In genomic region chr14:99163051-99163450, GRCm38 (mm10) we compare ENCODE assay signal across 18 mouse cellular contexts.
A peak's percentile ranks its signal among the peaks of the same experiment; 100 is the strongest.
DNase-seq lines count a peak whose midpoint lies in the region; ATAC-seq lines count a peak whose summit lies in the region.
"Had no signal": no experiment of that assay in that cellular context is flagged by ENCODE, and none has a peak within 500 bp of the region (broad histone marks: within the 10 kb centered on the region; RNA-seq: fewer than 3 reads in every experiment).

No protein-coding gene starts in this region.

- DNase-seq in frontal cortex, postnatal 10 days (ENCODE audit: low spot score in 2 of 2) = no peak
- DNase-seq in NIH3T3 (ENCODE audit: low read depth) = peak; percentile 5
- DNase-seq in telencephalon, adult 2 months (ENCODE audit: low read depth, low spot score) = peak; percentile 58
- DNase-seq in gastrocnemius, adult 18-20 months (ENCODE audit: low spot score) = no peak
- DNase-seq: adrenal gland, adult 2 months; adrenal gland, postnatal 10 days; adrenal gland, postnatal 25 days; B cell, adult 2 months; cerebellum, adult 11-12 months; cerebellum, adult 2 months; cerebellum, adult 9-10 months; cerebellum, postnatal 10 days; cerebellum, postnatal 25 days; forebrain, postnatal 0 days had no signal

- peak; percentile 93 for ATAC-seq in frontal cortex, adult (ENCODE audit: low TSS enrichment)
- ATAC-seq: CD4-positive, CD25-positive, alpha-beta regulatory T cell, adult 4 months; forebrain, embryonic 13.5 days; forebrain, embryonic 15.5 days; forebrain, postnatal 0 days had no signal

Comparison
In these comparisons a context has a peak if more than half of its experiments do, and no peak if none do; other contexts are left out.
1. DNase-seq: peak in NIH3T3 (single experiment) and telencephalon, adult 2 months (single experiment); none in frontal cortex, postnatal 10 days (0 of 2) and gastrocnemius, adult 18-20 months (single experiment).